In the genomic region with DNA sequence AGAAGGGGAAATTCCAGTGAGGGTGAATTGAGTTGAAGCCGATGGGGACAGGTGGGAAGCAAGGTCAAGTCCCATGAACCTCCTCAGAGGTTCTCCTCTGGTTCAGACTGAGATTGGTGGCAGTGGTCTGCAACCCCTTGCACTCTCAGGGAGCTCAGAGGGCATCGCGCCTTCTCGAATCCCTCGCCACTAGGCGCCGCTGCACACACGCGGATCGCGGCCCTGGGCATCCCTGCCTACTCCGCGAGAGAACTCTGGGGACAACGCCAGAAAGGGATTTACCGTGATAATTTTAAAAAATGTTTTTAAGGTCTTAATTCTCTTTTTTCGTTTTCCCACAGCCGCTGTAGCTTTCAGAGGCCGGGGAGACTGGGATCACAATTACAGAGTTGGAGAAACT, we compare ENCODE assay signal across 8 mouse cellular contexts. TPM values are rescaled to one million over a fixed set of nuclear protein-coding genes. Genes with fewer than 3 reads are reported as not detected.
DNase-seq lines count a peak whose midpoint lies in the region; ATAC-seq and TF ChIP-seq lines count a peak whose summit lies in the region.

No protein-coding gene starts in this region.

- peak; percentile 89 for DNase-seq in adrenal gland, postnatal 10 days
- DNase-seq in heart, postnatal 36 days: peak; percentile 69 to 80
- peak; percentile 88 to 92 for DNase-seq in layer of hippocampus, postnatal 10 days (ENCODE audit: low spot score in 2 of 2)
- DNase-seq in spleen, adult 2 months (ENCODE audit: low read depth in 1 of 2, low spot score in 2 of 2): peak in 1 of 2 experiments; percentile 56

- H3K36me3 ChIP-seq in ES-Bruce4 (ENCODE audit: control insufficient read depth, insufficient read depth, low read length, poor library complexity, severe bottlenecking): no peaks in the 10 kb centered on the region
- H3K36me3 ChIP-seq in embryonic facial prominence, embryonic 13.5 days: no peaks in the 10 kb centered on the region
- no peaks in the 10 kb centered on the region for H3K36me3 ChIP-seq in spleen, adult 2 months (ENCODE audit: control insufficient read depth, insufficient read depth, low read length)

- no peak for TF ChIP-seq EP300 in ES-Bruce4 (IDR thresholded peaks at IDR 0.05; ENCODE audit: insufficient read depth, low read depth, low read length)

- no peaks in the 10 kb centered on the region for H3K4me1 ChIP-seq in ES-Bruce4 (ENCODE audit: control insufficient read depth, insufficient read depth, low read length)
- H3K4me1 ChIP-seq in embryonic facial prominence, embryonic 13.5 days: peaks cover 46% of the 10 kb centered on the region
- peaks cover 4% of the 10 kb centered on the region for H3K4me1 ChIP-seq in spleen, adult 2 months (ENCODE audit: control insufficient read depth, insufficient read depth, insufficient read length)

- peaks cover 20% of the 10 kb centered on the region for H3K27me3 ChIP-seq in ES-Bruce4 (ENCODE audit: control insufficient read depth, insufficient read depth, low read length, poor library complexity, severe bottlenecking)
- H3K27me3 ChIP-seq in embryonic facial prominence, embryonic 13.5 days: peaks cover 98% of the 10 kb centered on the region
- peaks cover 35% of the 10 kb centered on the region for H3K27me3 ChIP-seq in spleen, adult 2 months (ENCODE audit: control insufficient read depth, insufficient read depth, low read length)

- intact Hi-C loops in heart, postnatal 36 days (cut with DNase I): loop anchor here (1.0 kb wide), 2 partner anchors 690 to 856 kb away; no protein-coding TSS in a partner anchor

- no peak overlapping the region for H3K4me3 ChIP-seq in ES-Bruce4 (ENCODE audit: low read depth, low read length)
- 0 out of 2 replicates have a peak overlapping the region, but pooled peaks have one; percentile 8 for H3K4me3 ChIP-seq in embryonic facial prominence, embryonic 13.5 days
- no peak overlapping the region for H3K4me3 ChIP-seq in spleen, adult 2 months (ENCODE audit: extremely low read depth, insufficient read depth, insufficient read length)

- no peak for TF ChIP-seq POLR2A in ES-Bruce4 (IDR thresholded peaks at IDR 0.05; ENCODE audit: insufficient read depth, low read length)
- TF ChIP-seq POLR2A in spleen, adult 2 months (IDR thresholded peaks at IDR 0.05; ENCODE audit: low read depth, low read length): no peak

- peak; percentile 82 for TF ChIP-seq CTCF in ES-Bruce4 (IDR thresholded peaks at IDR 0.05; ENCODE audit: low read depth, low read length)
- TF ChIP-seq CTCF in spleen, adult 2 months (IDR thresholded peaks at IDR 0.05; ENCODE audit: extremely low read depth, insufficient read depth, insufficient read length, insufficient replicate concordance): peak; percentile 69; the same call in 1 of the 2 replicates

- H3K4me2 ChIP-seq in embryonic facial prominence, embryonic 13.5 days: peak overlapping the region; percentile 40

- H3K9me3 ChIP-seq in ES-Bruce4 (replicated peaks; ENCODE audit: control insufficient read depth, insufficient read depth, low read length, poor library complexity, severe bottlenecking): no peaks in the 10 kb centered on the region
- no peaks in the 10 kb centered on the region for H3K9me3 ChIP-seq in embryonic facial prominence, embryonic 13.5 days

- ATAC-seq in embryonic facial prominence, embryonic 13.5 days (ENCODE audit: insufficient number of reproducible peaks, insufficient read depth, low FRiP score, low TSS enrichment, low read depth): 0 out of 2 replicates have a peak, but pooled peaks have one; percentile 64
- ATAC-seq in megakaryocyte progenitor cell, adult 5-6 weeks (replicated peaks; ENCODE audit: poor library complexity): peak; percentile 75
- ATAC-seq in activated CD4-positive, CD25-positive, alpha-beta regulatory T cell, adult 4 months: no peak

- no peak overlapping the region for H3K27ac ChIP-seq in ES-Bruce4 (ENCODE audit: insufficient read depth, low read length)
- H3K27ac ChIP-seq in embryonic facial prominence, embryonic 13.5 days: no peak overlapping the region
- no peak overlapping the region for H3K27ac ChIP-seq in spleen, adult 2 months (ENCODE audit: insufficient read depth, low read length)

- no peak overlapping the region for H3K9ac ChIP-seq in ES-Bruce4 (ENCODE audit: low read depth, poor library complexity, severe bottlenecking)
- no peak overlapping the region for H3K9ac ChIP-seq in embryonic facial prominence, embryonic 13.5 days

- under 1% methylated on average over 18 of the region's 18 CpGs for WGBS in embryonic facial prominence, embryonic 13.5 days
- WGBS in spleen, adult 2 months: 2% methylated on average over 18 of the region's 18 CpGs

RNA-seq across cellular contexts. Expression of a gene that starts 4.0 kb away (rescaled TPM):
- 0.51 and 0.59 TPM in 2 replicates for polyA plus RNA-seq in ES-Bruce4 (2011; ENCODE audit: insufficient read depth, insufficient read length, low read depth, missing spikeins)
- total RNA-seq in adrenal gland, postnatal 10 days (2021): under 1 TPM in 1 of 2 experiments, not detected in 1; 0.27 TPM
- 23.8 and 24.7 TPM in 2 replicates for polyA plus RNA-seq in embryonic facial prominence, embryonic 13.5 days (2015; fragmentation: Nextera tagmentation; extraction: Ambion mirVana)
- not detected for total RNA-seq in heart, postnatal 36 days (2021)
- total RNA-seq in layer of hippocampus, postnatal 10 days (2021): 10 to 100 TPM; 18.6 to 24.2 TPM
- total RNA-seq in megakaryocyte progenitor cell, adult 5-6 weeks (2015): not detected in 2 replicates
- total RNA-seq in megakaryocyte progenitor cell, adult 5-6 weeks (2017): not detected in 2 replicates
- not detected in 2 replicates for polyA plus RNA-seq in spleen, adult 2 months (2012; rRNA removed)
- polyA plus RNA-seq in activated CD4-positive, CD25-positive, alpha-beta regulatory T cell, adult 4 months (2017; shearing (Covaris generic)): not detected

Comparison
In these comparisons a context has a peak if more than half of its experiments do, and no peak if none do; other contexts are left out.
1. RNA of a gene that starts 4.0 kb away (total RNA-seq): 18.6 to 24.2 TPM in layer of hippocampus, postnatal 10 days; 0.27 TPM in adrenal gland, postnatal 10 days, not detected in heart, postnatal 36 days and not detected in megakaryocyte progenitor cell, adult 5-6 weeks; every median in the first group is over 10 times any median in the second.